ENCODE assay signal across 9 mouse cellular contexts in genomic region chr11:104439703-104440102, GRCm38 (mm10). TPM values are rescaled to one million over a fixed set of nuclear protein-coding genes. Genes with fewer than 3 reads are reported as not detected.
A peak's percentile ranks its signal among the peaks of the same experiment; 100 is the strongest.
DNase-seq lines count a peak whose midpoint lies in the region; ATAC-seq lines count a peak whose summit lies in the region.
"Had no signal": no experiment of that assay in that cellular context is flagged by ENCODE, and none has a peak within 500 bp of the region (broad histone marks: within the 10 kb centered on the region; RNA-seq: fewer than 3 reads in every experiment).

No protein-coding gene starts in this region.

- DNase-seq in heart, embryonic 10.5 days (ENCODE audit: low spot score) = no peak
- no peak for DNase-seq in heart, adult 18-20 months
- DNase-seq in frontal cortex, postnatal 36 days (ENCODE audit: low spot score in 2 of 2) = no peak
- DNase-seq in urinary bladder, postnatal 10 days (ENCODE audit: low spot score) = no peak
- DNase-seq: kidney, postnatal 14 days had no signal

- H3K4me3 ChIP-seq in heart, embryonic 10.5 days = peak overlapping the region; percentile 90
- peak overlapping the region; percentile 100 for H3K4me3 ChIP-seq in megakaryocyte, embryonic 14.5 days (replicated peaks)
- peak overlapping the region; percentile 25; the same call in 1 of the 2 replicates for H3K4me3 ChIP-seq in liver, embryonic 12.5 days
- H3K4me3 ChIP-seq in stomach, embryonic 16.5 days (replicated peaks; ENCODE audit: low read length) = no peak overlapping the region; the same call in 1 of the 2 replicates

- no peak for ATAC-seq in megakaryocyte, adult 5-6 weeks (ENCODE audit: poor library complexity, severe bottlenecking)
- no peak for ATAC-seq in liver, embryonic 12.5 days
- ATAC-seq in stomach, embryonic 16.5 days (ENCODE audit: insufficient read depth, low FRiP score) = no peak

- peaks cover 33% of the 10 kb centered on the region for H3K4me1 ChIP-seq in heart, embryonic 10.5 days
- peaks cover 52% of the 10 kb centered on the region for H3K4me1 ChIP-seq in megakaryocyte, embryonic 14.5 days
- H3K4me1 ChIP-seq in liver, embryonic 12.5 days = peaks cover 59% of the 10 kb centered on the region
- H3K4me1 ChIP-seq in stomach, embryonic 16.5 days (ENCODE audit: control insufficient read depth, insufficient read depth, low read length) = peaks cover 8% of the 10 kb centered on the region

- no peaks in the 10 kb centered on the region for H3K9me3 ChIP-seq in heart, embryonic 10.5 days
- H3K9me3 ChIP-seq in megakaryocyte, embryonic 14.5 days = no peaks in the 10 kb centered on the region
- H3K9me3 ChIP-seq in liver, embryonic 12.5 days (replicated peaks) = no peaks in the 10 kb centered on the region
- no peaks in the 10 kb centered on the region for H3K9me3 ChIP-seq in stomach, embryonic 16.5 days (replicated peaks; ENCODE audit: control insufficient read depth, low read length)

- peak overlapping the region; percentile 81 for H3K4me2 ChIP-seq in liver, embryonic 12.5 days
- H3K4me2 ChIP-seq in stomach, embryonic 16.5 days (ENCODE audit: low read depth, low read length) = peak overlapping the region; percentile 35

- no peaks in the 10 kb centered on the region for H3K36me3 ChIP-seq in heart, embryonic 10.5 days
- no peaks in the 10 kb centered on the region for H3K36me3 ChIP-seq in megakaryocyte, embryonic 14.5 days (replicated peaks; ENCODE audit: low read length)
- no peaks in the 10 kb centered on the region for H3K36me3 ChIP-seq in liver, embryonic 12.5 days
- H3K36me3 ChIP-seq in stomach, embryonic 16.5 days (ENCODE audit: control insufficient read depth, insufficient read depth, low read length) = no peaks in the 10 kb centered on the region

- no peaks in the 10 kb centered on the region for H3K27me3 ChIP-seq in heart, embryonic 10.5 days (ENCODE audit: insufficient read depth, poor library complexity, severe bottlenecking)
- no peaks in the 10 kb centered on the region for H3K27me3 ChIP-seq in megakaryocyte, embryonic 14.5 days (replicated peaks)
- H3K27me3 ChIP-seq in liver, embryonic 12.5 days (replicated peaks) = no peaks in the 10 kb centered on the region
- H3K27me3 ChIP-seq in stomach, embryonic 16.5 days (ENCODE audit: control insufficient read depth, insufficient read depth, low read length) = no peaks in the 10 kb centered on the region

- H3K27ac ChIP-seq in heart, embryonic 10.5 days = no peak overlapping the region
- no peak overlapping the region for H3K27ac ChIP-seq in liver, embryonic 12.5 days
- H3K27ac ChIP-seq in stomach, embryonic 16.5 days (ENCODE audit: low read length) = no peak overlapping the region

- WGBS in heart, embryonic 10.5 days = 55% methylated on average over 2 of the region's 2 CpGs
- WGBS in liver, embryonic 12.5 days (ENCODE audit: insufficient replicate concordance) = 45% methylated on average over 2 of the region's 2 CpGs
- WGBS in stomach, embryonic 16.5 days = 20% methylated on average over 2 of the region's 2 CpGs

- H3K9ac ChIP-seq in liver, embryonic 12.5 days = no peak overlapping the region
- no peak overlapping the region for H3K9ac ChIP-seq in stomach, embryonic 16.5 days (ENCODE audit: low read length)

RNA-seq across cellular contexts. Expression of gene Kansl1, which starts 29.0 kb away (rescaled TPM):
- polyA plus RNA-seq in heart, embryonic 10.5 days (2016; fragmentation: Nextera tagmentation; extraction: Ambion mirVana) = 15.3 and 19.3 TPM in 2 replicates
- 10 to 100 TPM; 26.7 to 31.1 TPM for total RNA-seq in heart, adult 18-20 months (2021)
- polyA plus RNA-seq in megakaryocyte, embryonic 14.5 days (2012; ENCODE audit: insufficient read depth, low replicate concordance) = 67.1 and 120 TPM in 2 replicates
- total RNA-seq in megakaryocyte, adult 5-6 weeks (2015) = 50.8 and 51.7 TPM in 2 replicates
- 27.5 and 33.3 TPM in 2 replicates for total RNA-seq in megakaryocyte, adult 5-6 weeks (2017)
- 9.4 and 10.2 TPM in 2 replicates for polyA plus RNA-seq in liver, embryonic 12.5 days (2016; fragmentation: Nextera tagmentation; extraction: Ambion mirVana)
- polyA plus RNA-seq in stomach, embryonic 16.5 days (2015; fragmentation: Nextera tagmentation; extraction: Ambion mirVana) = 17.3 and 18.9 TPM in 2 replicates
